Mouse (Mus musculus) right cerebral cortex, adult 18-20 months (tissue): Measurements from ENCODE around the gene Mettl1.
"Not testable (repeated sequence)": the region's sequence is repeated elsewhere in the genome, so short reads cannot be mapped to it uniquely, and the experiment has no call there.

Experiments
- DNase-seq: peaks from one replicate; pipeline ENCODE4 v3.0.0; 2022; ENCODE audit warnings: mixed read lengths

The Mettl1 gene

GRCm38 (mm10) chr10:127048608-127049394 is 7.6 kb downstream of the Mettl1 start:
- DNase-seq, result no peak

GRCm38 (mm10) chr10:127049395-127050118 is 8.3 kb downstream of the Mettl1 start:
- DNase-seq, result no peak

- DNase-seq, result no peak
Observed at GRCm38 (mm10) chr10:127050119-127050474, 8.9 kb downstream of the Mettl1 start.

GRCm38 (mm10) chr10:127054646-127055045 is 13.4 kb downstream of the Mettl1 start:
- no peak for DNase-seq

- no peak for DNase-seq
Observed at GRCm38 (mm10) chr10:127055406-127055805, 14.2 kb downstream of the Mettl1 start.

DNA sequence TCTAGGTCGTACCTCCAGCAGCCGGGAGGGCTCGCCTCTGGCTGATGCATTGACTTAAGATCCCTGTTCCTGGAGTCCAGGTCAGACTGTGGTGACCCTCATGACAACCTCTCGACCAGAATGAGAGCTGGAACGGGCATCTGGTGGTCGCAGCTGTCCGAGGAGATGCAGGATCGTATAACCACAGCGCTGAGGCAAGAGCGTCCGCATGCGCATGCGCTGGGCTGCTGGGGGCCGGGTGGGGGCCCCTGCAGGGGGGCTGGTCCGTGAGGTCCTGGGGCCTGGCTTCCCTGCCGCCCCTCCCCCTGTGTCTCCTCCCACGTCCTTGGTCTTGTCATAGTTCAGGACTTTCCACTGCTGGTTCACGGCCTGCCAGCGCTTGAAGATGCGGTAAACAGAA is 15.3 kb downstream of the Mettl1 start:
- no peak for DNase-seq

- DNase-seq, result peak; percentile 78
Observed at GRCm38 (mm10) chr10:127058161-127058560, 16.9 kb downstream of the Mettl1 start.

DNA sequence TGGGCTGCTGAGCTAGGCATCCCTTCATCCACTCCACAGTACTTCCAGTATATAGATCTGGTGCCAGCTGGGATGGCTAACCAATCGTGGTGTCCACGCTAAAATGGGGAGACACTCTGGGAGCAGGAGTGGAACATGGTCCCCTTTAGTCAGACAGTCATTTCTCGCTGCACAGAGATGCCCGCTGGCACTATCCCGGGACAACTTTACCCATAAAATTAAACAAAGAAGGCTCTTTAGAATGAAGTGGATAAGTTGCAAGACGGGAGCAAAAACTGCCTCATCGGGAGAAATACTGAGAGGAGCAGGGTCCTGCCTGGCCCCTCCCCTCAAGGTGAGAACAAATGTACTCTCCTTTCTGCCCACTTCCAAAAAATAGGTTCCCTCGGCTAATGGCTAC is 17.5 kb downstream of the Mettl1 start:
- DNase-seq, result no peak

DNA sequence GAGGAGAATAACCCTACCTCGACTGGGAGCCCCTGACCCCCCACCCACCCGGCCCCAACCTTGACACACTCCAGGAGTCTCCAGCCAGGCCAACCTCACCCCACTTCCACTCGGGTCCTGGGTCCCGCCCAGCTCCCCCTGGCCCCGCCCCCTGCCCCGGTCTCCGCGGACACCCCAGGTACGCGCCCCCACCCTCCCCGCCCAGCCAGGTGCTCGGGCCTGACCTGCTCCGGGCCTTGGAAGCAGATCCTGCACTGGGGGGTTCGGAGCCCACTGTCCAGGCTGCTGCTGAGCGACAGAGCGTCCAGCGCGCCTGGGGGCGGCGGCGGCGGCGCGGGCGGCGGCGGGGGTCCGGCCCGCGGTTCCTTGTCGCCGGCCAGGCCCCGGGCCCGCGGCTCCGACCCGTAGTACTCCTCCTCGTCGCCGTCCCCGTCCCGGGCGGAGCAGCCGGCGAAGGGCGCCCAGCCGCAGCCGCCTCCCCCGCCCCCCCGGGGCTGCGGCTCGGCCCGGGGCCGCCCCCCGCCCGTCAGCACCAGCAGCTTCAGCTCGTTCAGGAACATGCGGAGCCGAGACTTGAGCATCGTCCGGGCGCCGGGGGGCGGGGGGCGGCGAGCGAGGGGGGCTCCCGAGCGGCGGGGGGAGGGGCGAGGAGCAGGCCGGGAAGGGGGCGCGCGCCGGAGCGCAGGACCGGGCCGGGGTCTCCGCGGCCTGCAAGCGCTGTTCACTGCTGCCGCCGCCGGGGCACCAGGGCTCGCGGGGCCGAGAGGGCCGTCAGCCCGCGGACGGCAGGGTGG is 18.2 kb downstream of the Mettl1 start:
- DNase-seq, result no peak

GRCm38 (mm10) chr10:127059968-127060916 is 19.0 kb downstream of the Mettl1 start, which contains the start of gene March9:
March9 (minus strand) TSS chr10:127060184.
- peak; percentile 84 for DNase-seq

GRCm38 (mm10) chr10:127061085-127061484 is 19.9 kb downstream of the Mettl1 start:
- DNase-seq, result no peak

- DNase-seq, result no peak
Observed at GRCm38 (mm10) chr10:127061513-127061912, 20.3 kb downstream of the Mettl1 start.

- not testable (repeated sequence) for DNase-seq
Observed at GRCm38 (mm10) chr10:127062101-127062500, 20.9 kb downstream of the Mettl1 start.

- DNase-seq, result no peak
Observed at GRCm38 (mm10) chr10:127062503-127062902, 21.3 kb downstream of the Mettl1 start.

- DNase-seq, result peak; percentile 99
Observed at GRCm38 (mm10) chr10:127063239-127063872, 22.1 kb downstream of the Mettl1 start, which contains the start of gene Cdk4. Cdk4 (plus strand) TSS chr10:127063534.

GRCm38 (mm10) chr10:127063913-127064870 is 23.0 kb downstream of the Mettl1 start:
- DNase-seq, result no peak

DNA sequence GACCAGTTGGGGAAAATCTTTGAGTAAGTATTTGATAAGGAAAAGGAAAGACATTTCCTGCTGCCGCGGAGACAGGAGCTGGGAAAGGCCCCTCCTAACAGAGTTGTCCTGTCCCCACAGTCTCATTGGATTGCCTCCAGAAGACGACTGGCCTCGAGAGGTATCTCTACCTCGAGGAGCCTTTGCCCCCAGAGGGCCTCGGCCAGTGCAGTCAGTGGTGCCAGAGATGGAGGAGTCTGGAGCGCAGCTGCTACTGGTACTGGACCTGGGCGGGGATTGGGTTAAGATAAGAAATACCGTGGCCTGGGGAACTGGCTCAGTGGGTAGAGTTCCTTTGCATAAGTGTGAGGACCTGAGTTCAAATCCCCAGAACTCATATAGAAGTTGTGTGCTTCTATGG is 24.8 kb downstream of the Mettl1 start:
- no peak for DNase-seq

DNA sequence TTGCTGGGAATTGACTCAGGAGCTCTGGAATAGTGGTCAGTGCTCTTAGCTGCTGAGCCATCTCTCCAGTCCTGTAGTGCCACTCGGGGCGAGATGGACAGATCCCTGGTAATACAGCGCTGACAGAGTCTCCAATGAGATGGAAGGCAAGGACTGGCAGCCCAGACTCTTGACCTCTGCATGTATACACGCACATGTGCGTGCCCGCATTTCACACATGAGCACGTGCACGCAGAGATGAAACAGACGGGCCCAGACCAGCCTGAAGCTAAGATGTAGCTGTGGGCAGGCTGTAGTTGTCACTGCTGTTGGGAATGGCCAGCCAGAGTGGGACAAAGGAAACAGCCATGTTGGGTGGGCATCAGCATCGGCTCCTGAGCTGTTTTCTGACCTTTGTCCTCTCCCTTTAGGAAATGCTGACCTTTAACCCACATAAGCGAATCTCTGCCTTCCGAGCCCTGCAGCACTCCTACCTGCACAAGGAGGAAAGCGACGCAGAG is 25.4 kb downstream of the Mettl1 start:
- DNase-seq, result no peak

GRCm38 (mm10) chr10:127068360-127069038 is 27.3 kb downstream of the Mettl1 start:
- no peak for DNase-seq
